Mouse (Mus musculus): Measurements from ENCODE around the gene Eef1b2.

- TF ChIP-seq CTCF (IDR thresholded peaks at IDR 0.05; ENCODE audit: control insufficient read depth, insufficient read depth, insufficient read length), result no peak
- TF ChIP-seq FOSL1 (IDR thresholded peaks at IDR 0.05; ENCODE audit: insufficient read depth, low read length, poor library complexity, severe bottlenecking), result no peak
- TF ChIP-seq MYOG (IDR thresholded peaks at IDR 0.05; ENCODE audit: control insufficient read depth, extremely low read depth, insufficient read length), result no peak
- TF ChIP-seq MAX (IDR thresholded peaks at IDR 0.05), result no peak
- no peak for TF ChIP-seq USF1 (IDR thresholded peaks at IDR 0.05; ENCODE audit: low read depth)
- no peak for TF ChIP-seq MYOD1 (IDR thresholded peaks at IDR 0.05; ENCODE audit: control insufficient read depth, insufficient read length, low read depth)
- TF ChIP-seq CEBPB (IDR thresholded peaks at IDR 0.05; ENCODE audit: low read depth), result no peak
Measured at GRCm38 (mm10) chr1:63204660-63205394, 28.2 kb downstream of the Eef1b2 start.
